Mouse (Mus musculus) heart, embryonic 11.5 days (tissue): ENCODE data around the gene Ide. TPM values are rescaled to one million over a fixed set of nuclear protein-coding genes. Genes with fewer than 3 reads are reported as not detected.

Source experiments
- ATAC-seq: fragments of 200-750 bp; cut with Nextera tagmentation; replicated peaks from 2 replicates; pipeline ENCODE4 v1.8.0; 2017; ENCODE audit warnings: moderate library complexity; ENCODE audit not compliant: insufficient number of reproducible peaks, low FRiP score, low TSS enrichment
- H3K27ac ChIP-seq: fragments of 300-500 bp; sonication (generic); 2 replicates; pipeline ENCODE4 v1.5.1; 2014; ENCODE audit warnings: mild to moderate bottlenecking, low read depth, low read length
- H3K27me3 ChIP-seq: fragments of 300-500 bp; sonication (generic); 2 replicates; pipeline ENCODE4 v1.6.1; 2014; ENCODE audit warnings: mild to moderate bottlenecking, low read length, mixed read lengths; ENCODE audit not compliant: control insufficient read depth, insufficient read depth
- H3K36me3 ChIP-seq: fragments of 300-500 bp; sonication (generic); 2 replicates; pipeline ENCODE4 v1.6.1; 2014; ENCODE audit warnings: mild to moderate bottlenecking, low read length, moderate library complexity, mixed read lengths; ENCODE audit not compliant: control insufficient read depth, insufficient read depth
- H3K4me1 ChIP-seq: fragments of 300-500 bp; sonication (generic); 2 replicates; pipeline ENCODE4 v1.6.1; 2014; ENCODE audit warnings: low read length; ENCODE audit not compliant: control insufficient read depth, insufficient read depth
- H3K4me2 ChIP-seq: fragments of 300-500 bp; sonication (generic); 2 replicates; pipeline ENCODE4 v1.6.1; 2014; ENCODE audit warnings: mild to moderate bottlenecking, moderate library complexity
- H3K4me3 ChIP-seq: fragments of 300-500 bp; sonication (generic); 2 replicates; pipeline ENCODE4 v1.5.1; 2014; ENCODE audit warnings: low read depth, low read length
- H3K9ac ChIP-seq: fragments of 300-500 bp; sonication (generic); 2 replicates; pipeline ENCODE4 v1.6.1; 2014; ENCODE audit warnings: mild to moderate bottlenecking, low read depth, low read length, moderate library complexity
- H3K9me3 ChIP-seq: fragments of 300-500 bp; sonication (generic); replicated peaks from 2 replicates; pipeline ENCODE4 v1.6.1; 2016; ENCODE audit warnings: low read length; ENCODE audit not compliant: control insufficient read depth
- WGBS: fragments of 180-500 bp; shearing (Covaris S2); extraction: QIAGEN DNeasy Blood & Tissue Kit; methylation state at CpG from one replicate; pipeline ENCODE4 v1.1.7; 2014; ENCODE audit not compliant: insufficient replicate concordance; 5-methylcytosine and 5-hydroxymethylcytosine counted together
- polyA plus RNA-seq: library from polyadenylated mRNA; unstranded; fragments of >200 nt; fragmentation: Nextera tagmentation; extraction: Ambion mirVana; gene quantifications from 2 replicates; pipeline ENCODE4 v1.2.1, GENCODE M21; 2014

The Ide gene
- polyA plus RNA-seq, 1 experiment from 2014 or later: 54.7 TPM

GRCm38 (mm10) chr19:37346258-37346657 is 8.6 kb upstream of the Ide start:
- no peaks in the 10 kb centered on the region for H3K9me3 ChIP-seq
- 59% methylated on average over 3 of the region's 3 CpGs for WGBS
- no peak overlapping the region for H3K27ac ChIP-seq
- no peak overlapping the region for H3K4me2 ChIP-seq
- no peaks in the 10 kb centered on the region for H3K36me3 ChIP-seq
- H3K4me3 ChIP-seq: no peak overlapping the region
- no peaks in the 10 kb centered on the region for H3K27me3 ChIP-seq
- no peak overlapping the region for H3K9ac ChIP-seq
- peaks cover 9% of the 10 kb centered on the region; the same call in 1 of the 2 replicates for H3K4me1 ChIP-seq
- ATAC-seq: no peak

GRCm38 (mm10) chr19:37343899-37344298 is 6.2 kb upstream of the Ide start:
- 80% methylated on average over 5 of the region's 5 CpGs for WGBS
- no peaks in the 10 kb centered on the region for H3K27me3 ChIP-seq
- H3K36me3 ChIP-seq: no peaks in the 10 kb centered on the region
- H3K27ac ChIP-seq: no peak overlapping the region
- no peak overlapping the region for H3K9ac ChIP-seq
- no peak for ATAC-seq
- no peak overlapping the region for H3K4me2 ChIP-seq
- H3K4me1 ChIP-seq: peaks cover 9% of the 10 kb centered on the region; the same call in 1 of the 2 replicates
- H3K4me3 ChIP-seq: no peak overlapping the region
- no peaks in the 10 kb centered on the region for H3K9me3 ChIP-seq

- Histone ChIP-seq H3K9ac (no peak overlapping the region), H3K36me3 (no peaks in the 10 kb centered on the region), H3K27ac (no peak overlapping the region), H3K4me3 (no peak overlapping the region), H3K4me1 (peaks cover 1% of the 10 kb centered on the region; the same call in 1 of the 2 replicates), H3K4me2 (no peak overlapping the region), H3K27me3 (no peaks in the 10 kb centered on the region), H3K9me3 (no peaks in the 10 kb centered on the region)
- 64% methylated on average over 5 of the region's 5 CpGs for WGBS
- ATAC-seq: no peak
These were observed 3.3 kb upstream of the Ide start for GRCm38 (mm10) chr19:37340931-37341330.

GRCm38 (mm10) chr19:37340495-37340894 is 2.8 kb upstream of the Ide start:
- Histone ChIP-seq H3K27me3 (no peaks in the 10 kb centered on the region), H3K9ac (no peak overlapping the region), H3K27ac (no peak overlapping the region), H3K4me1 (no peaks in the 10 kb centered on the region), H3K4me3 (no peak overlapping the region), H3K36me3 (no peaks in the 10 kb centered on the region), H3K9me3 (no peaks in the 10 kb centered on the region), H3K4me2 (no peak overlapping the region)
- WGBS: 76% methylated on average over 5 of the region's 5 CpGs
- no peak for ATAC-seq

GRCm38 (mm10) chr19:37335392-37335791 is 2.3 kb downstream of the Ide start:
- Histone ChIP-seq H3K27me3 (no peaks in the 10 kb centered on the region), H3K4me2 (no peak overlapping the region), H3K9ac (no peak overlapping the region), H3K4me3 (no peak overlapping the region), H3K4me1 (no peaks in the 10 kb centered on the region), H3K9me3 (no peaks in the 10 kb centered on the region), H3K27ac (no peak overlapping the region), H3K36me3 (no peaks in the 10 kb centered on the region)
- 64% methylated on average over 1 of the region's 1 CpGs for WGBS
- no peak for ATAC-seq

- Histone ChIP-seq H3K27ac (no peak overlapping the region), H3K4me1 (no peaks in the 10 kb centered on the region), H3K9me3 (no peaks in the 10 kb centered on the region), H3K27me3 (no peaks in the 10 kb centered on the region), H3K9ac (no peak overlapping the region), H3K36me3 (peaks cover 2% of the 10 kb centered on the region; the same call in 1 of the 2 replicates), H3K4me2 (no peak overlapping the region), H3K4me3 (no peak overlapping the region)
- WGBS: 85% methylated on average over 5 of the region's 5 CpGs
- no peak for ATAC-seq
These were observed 4.3 kb downstream of the Ide start for GRCm38 (mm10) chr19:37333357-37333756.

- Histone ChIP-seq H3K4me3 (no peak overlapping the region), H3K4me1 (no peaks in the 10 kb centered on the region), H3K27me3 (no peaks in the 10 kb centered on the region), H3K4me2 (no peak overlapping the region), H3K36me3 (peaks cover 7% of the 10 kb centered on the region; the same call in 1 of the 2 replicates), H3K9me3 (no peaks in the 10 kb centered on the region), H3K9ac (no peak overlapping the region), H3K27ac (no peak overlapping the region)
- ATAC-seq: no peak
- 89% methylated on average over 4 of the region's 4 CpGs for WGBS
These were observed 4.9 kb downstream of the Ide start for GRCm38 (mm10) chr19:37332726-37333125.

- ATAC-seq: no peak
- Histone ChIP-seq H3K9ac (no peak overlapping the region), H3K4me1 (no peaks in the 10 kb centered on the region), H3K4me2 (no peak overlapping the region), H3K36me3 (peaks cover 10% of the 10 kb centered on the region; the same call in 1 of the 2 replicates), H3K4me3 (no peak overlapping the region), H3K9me3 (no peaks in the 10 kb centered on the region), H3K27ac (no peak overlapping the region), H3K27me3 (no peaks in the 10 kb centered on the region)
- 78% methylated on average over 5 of the region's 5 CpGs for WGBS
These were observed 10.4 kb downstream of the Ide start for GRCm38 (mm10) chr19:37327216-37327615.

GRCm38 (mm10) chr19:37323566-37323965 is 14.1 kb downstream of the Ide start:
- H3K4me3 ChIP-seq: no peak overlapping the region
- no peaks in the 10 kb centered on the region for H3K4me1 ChIP-seq
- no peaks in the 10 kb centered on the region for H3K27me3 ChIP-seq
- H3K9ac ChIP-seq: no peak overlapping the region
- peaks cover 10% of the 10 kb centered on the region; the same call in 1 of the 2 replicates for H3K36me3 ChIP-seq
- no peak overlapping the region for H3K4me2 ChIP-seq
- H3K27ac ChIP-seq: no peak overlapping the region
- H3K9me3 ChIP-seq: no peaks in the 10 kb centered on the region
- WGBS: 70% methylated on average over 3 of the region's 3 CpGs
- no peak for ATAC-seq
